Mouse (Mus musculus): ENCODE measurements around the gene Bad.

Gene Bad

DNA sequence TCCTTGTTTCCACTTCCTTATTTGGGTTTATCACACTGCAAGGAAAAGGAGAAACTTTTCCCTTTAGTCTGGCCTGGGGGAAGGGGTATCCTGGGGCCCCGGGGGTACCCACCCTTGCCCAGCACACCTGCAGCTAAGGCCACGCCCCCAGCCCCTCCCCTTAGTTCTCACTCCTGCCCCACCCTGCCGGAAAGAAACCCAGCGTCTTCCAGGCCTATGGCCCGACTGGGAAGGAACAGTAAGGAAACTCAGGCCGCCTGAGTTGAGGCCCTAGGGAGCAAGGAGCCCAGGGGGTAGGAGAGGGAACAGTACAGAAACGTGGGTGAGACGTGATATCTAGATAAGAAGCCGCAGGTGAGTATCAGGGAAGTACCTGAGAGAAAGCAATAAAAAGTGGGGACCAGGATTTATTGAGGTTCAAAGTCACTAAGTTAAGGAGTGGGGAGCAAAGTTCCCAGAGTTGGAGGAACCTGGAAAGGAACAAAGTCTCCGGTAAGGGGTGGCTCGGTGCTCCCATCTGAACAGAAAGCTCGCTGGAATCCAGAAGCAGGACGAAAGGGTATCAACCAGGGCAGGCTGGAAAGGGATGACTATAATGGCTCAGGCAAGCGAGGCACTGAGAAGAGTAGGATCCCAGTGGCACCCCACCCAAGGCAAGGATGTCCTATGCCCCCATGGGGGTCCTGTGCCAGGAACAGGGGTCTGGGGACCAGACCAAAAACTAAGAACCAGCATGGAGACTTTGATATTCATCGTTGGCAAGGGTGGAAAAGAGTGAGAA lies 27.0 kb downstream of the Bad start:
- DNase-seq (ENCODE audit: low spot score in 2 of 2): no peak

DNA sequence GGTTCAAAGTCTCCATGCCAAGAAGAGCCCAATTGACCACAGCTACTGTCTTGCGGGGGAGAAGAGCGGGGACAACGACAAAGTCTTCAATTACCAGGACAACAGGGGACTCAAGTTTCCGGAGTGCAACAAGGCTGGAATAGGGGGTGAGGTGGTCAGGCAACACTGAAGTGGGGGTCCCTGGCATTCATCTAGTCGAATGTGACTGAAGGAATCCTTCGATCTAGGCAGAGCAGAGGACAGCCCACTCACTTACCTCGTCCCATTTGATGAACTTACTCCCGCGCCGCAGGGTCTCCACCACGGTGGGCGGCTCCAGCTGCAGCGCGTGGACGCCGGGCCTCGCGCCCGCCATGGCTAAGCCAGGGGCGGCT lies 27.6 kb downstream of the Bad start:
- no peak for DNase-seq (ENCODE audit: low spot score in 2 of 2)

DNA sequence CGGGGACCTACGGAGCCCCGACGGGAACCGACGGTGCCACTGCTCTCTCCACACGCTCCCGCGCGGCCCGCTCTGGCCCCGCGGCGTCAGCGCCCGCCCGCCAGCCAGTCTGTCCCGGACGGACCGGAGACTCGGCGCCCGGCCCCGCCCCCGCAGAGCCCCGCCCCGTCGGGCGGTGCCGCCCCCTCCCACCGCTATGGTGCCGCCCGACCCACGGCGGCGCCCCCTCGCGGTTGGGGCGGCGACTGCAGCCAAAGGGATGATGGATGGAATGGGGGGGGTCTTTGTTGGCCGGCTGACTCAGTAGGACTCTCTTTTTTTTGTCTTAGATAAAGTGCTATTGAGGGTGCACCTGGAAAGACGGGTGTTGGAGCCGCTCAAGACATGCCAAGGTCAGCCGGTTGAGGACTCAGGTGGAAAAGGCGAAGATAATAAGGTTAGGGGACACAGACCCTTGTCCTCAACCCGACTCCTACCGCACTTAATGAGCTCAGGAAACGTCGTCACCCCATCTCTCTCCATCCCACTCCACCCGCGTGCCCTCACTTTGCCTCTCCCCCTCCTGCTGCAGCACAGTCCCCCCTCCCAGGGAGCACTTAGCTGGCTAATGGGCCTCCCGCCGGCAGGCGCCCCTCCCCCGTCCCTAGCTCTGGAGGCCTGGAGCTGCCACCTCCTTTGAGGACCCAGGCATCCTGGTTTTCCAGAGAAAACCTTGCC lies 28.2 kb downstream of the Bad start:
- peak; percentile 51 to 64 for DNase-seq (ENCODE audit: low spot score in 2 of 2)

DNA sequence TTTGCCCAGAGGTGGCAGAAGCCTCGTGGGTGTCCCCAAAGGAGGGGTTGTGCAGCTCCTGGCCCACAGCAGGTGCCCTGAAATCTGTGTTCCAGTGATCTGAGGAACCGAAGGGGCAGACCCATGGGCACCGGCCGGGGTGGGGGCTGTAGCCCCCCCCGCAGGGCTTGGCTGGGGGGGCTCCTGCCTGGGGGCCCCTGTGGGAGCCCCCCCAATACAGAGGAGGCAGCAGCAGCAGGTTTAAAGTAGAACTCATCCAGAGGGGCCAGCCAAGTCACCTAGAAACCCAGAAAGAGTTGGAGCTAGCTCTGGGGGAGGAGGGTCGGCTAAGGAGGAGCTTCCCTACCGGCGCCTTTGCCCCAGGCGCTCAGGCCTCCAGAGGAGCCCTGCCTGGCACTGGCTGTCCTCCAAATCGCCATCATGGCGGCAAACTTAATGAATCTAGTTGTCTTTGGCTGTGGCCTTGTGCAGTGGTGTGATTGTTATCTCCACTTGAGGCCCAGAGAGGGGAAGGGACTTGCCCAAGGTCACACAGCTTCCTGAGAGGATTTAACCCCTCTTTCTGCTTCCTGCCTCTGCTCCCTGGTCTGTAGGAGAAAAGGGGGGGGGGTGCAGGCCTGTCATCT lies 28.9 kb downstream of the Bad start:
- DNase-seq (ENCODE audit: low spot score in 2 of 2): no peak

DNA sequence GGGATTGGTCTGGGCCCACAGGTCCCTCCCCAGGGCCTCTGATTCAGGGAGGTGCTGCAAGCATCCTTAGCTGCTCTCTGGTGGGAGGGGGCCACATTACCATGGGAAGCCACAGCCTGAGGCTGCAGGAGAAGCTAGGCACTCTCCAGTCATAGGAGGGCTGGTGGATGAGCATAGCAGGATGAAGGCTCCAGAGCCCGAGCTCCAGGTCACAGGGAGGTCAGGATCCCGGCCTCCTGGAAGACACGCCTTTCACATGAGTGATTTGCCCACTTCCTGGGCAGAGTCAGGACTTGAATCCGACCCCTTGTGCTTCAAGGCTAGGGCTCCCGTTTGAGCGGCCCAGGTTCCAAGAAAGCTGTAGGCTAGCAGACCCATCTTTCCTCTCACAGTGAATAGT lies 30.0 kb downstream of the Bad start:
- DNase-seq (ENCODE audit: low spot score in 2 of 2): no peak

DNA sequence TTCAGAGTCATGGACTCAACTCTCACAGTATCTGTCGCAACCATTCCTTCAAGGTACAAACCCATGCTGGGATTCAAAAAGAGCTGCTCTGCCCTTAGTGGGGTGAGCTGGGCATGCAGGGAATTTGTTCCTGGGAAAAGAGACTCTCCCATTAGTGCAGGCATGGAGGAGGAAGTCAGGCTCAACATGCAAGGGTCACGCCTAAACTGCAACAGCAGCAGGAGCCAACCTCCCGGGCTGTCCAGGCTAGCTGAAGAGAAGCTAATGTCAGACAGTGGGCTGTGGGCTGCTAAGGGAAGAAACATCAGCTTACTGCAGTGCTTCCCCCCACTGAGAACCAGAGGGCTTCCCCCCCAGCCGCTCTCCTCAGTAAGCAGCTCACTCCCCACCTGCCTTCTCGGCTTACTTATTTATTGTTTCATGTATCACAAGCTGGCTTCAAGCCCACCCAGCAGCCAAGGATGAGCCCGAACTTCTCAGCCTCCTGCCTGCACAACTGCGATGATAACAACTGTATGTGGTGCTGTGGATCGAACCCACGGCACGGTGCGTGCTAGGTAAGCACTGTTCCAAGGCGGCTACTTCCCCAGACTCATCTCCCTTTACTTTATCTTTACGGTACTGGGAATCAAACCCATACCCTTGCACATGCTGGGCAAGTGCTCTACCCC lies 30.7 kb downstream of the Bad start:
- no peak for DNase-seq (ENCODE audit: low spot score in 2 of 2)

DNA sequence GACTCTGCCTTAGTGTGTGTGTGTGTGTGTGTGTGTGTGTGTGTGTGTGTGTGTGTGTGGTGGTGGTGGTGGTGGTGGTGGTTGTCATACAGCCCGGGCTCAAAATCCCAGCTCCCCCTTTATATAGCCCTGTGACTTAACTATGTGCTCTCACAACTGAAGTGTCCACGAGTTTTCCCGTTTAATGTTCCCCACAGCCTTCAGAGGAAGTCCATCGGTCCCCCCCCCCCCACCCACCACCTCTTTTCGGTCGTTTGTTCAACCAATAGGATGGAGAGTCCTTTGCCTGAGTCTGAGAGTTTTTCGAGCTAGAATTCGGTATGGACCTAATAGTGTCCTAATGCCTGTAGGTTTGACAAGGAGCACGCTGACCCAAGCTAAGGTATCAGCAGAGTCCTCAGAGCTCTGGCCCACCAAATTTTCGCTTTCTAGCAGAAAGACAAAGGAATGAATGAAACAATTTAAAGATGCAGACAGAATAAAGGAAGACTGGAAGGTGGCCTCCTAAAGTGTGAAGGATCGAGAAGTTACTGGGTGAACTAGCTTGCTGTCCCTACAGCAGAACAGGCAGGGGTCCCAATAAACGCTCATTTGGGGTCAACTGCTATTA lies 32.0 kb downstream of the Bad start:
- no peak for DNase-seq (ENCODE audit: low spot score in 2 of 2)

DNA sequence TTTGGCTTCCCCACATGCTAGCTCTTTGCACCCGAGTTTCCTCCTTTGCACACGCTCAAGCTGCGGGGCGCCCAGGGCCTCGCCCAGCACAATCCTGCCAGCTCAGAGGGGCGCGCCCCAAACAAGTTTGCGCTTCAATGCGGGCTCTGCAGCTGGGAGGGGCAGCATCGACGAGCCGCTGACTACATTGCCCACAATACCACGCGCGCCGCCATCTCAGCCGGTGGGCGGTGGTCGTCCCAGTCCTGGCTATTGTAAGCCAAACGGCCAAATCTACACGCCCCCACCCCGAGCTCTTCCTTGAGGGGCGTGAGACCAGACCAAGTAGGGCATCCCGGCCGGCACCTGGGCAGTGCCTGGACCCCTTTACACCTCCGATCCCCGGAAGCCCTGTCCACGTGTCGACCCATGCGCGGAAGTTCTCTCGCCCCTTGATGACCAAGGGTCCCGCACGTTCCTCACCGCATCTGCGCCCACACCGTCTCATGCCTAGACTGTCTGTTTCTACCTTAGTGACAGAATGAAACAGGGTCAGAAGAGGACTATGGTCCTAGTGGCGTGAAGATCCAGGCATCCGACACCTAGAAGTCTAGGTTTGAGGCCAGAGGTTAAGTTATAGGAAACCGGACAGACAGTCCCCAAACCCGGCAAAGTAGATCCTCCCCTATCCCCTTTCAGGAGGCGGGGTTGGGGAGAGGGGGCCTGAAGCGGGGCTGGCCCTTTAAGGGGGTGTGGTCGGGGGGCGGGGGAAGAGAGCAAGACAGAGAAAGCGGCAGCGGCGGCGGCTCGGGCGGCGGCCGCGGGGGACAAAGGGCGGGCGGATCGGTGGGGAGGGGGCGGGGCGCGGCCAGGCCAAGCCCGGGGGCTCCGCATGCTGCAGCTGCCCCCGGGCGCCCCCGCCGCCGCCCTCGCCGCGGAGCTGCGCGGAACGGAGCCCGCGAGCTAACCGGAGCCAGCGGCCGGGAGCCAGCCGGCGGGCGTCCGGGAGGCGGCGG lies 32.8 kb downstream of the Bad start, which contains the start of gene Ppp1r14b:
Ppp1r14b (plus strand) TSS at position 758 of the 995 bp plus-strand sequence.
- peak; percentile 88 for DNase-seq (ENCODE audit: low spot score in 2 of 2)

DNA sequence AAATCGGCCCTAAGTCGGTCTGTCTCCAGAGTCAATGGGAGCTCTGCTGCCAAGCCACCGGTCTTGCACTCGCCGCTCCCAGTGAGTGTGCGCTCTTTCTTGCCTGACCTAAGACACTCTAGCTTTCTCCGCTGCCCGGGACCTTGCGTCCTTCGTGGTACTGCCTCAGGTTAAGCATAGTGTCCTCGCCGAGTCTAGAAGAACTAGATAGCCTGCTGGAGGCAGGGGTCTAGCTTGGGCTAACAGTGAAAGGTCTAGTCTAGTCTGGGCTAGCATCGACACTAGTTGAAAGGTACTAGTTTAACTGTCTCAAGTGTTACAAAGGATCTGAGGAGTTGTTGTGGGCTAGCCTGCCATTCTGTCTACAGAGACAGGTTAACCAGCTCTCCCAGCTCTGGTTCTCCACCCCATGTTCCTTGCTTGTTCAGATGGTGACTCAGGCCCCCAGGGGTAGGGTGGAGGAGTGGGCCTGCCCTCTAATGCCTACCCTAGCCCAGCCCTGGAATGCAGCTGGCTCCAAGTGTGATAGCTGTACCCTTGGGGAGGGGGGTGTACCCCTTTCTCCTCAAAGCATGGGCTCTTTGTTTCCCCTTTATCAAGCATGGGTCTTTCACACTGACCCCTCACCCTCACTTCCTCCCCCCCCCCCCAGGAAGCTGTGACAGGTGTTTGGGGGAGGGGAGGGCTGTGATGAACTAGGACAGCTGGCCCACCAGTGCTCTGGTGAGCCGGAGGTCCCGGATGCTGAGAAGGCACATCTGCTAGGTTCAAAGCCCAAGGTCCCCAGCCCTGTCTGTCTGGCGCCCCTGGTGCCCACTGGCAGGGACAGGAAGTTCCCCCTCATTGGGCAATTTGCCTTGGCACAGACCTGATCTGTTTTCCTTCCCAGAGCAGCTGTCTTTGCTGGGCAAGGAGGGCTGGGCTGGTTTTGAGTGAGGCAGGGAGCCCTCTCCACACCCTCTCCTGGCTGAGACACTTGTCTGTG lies 34.2 kb downstream of the Bad start, which contains the start of gene Plcb3:
Plcb3 (minus strand) TSS at position 934 of the 985 bp plus-strand sequence.
- peak; percentile 89 to 92 for DNase-seq (ENCODE audit: low spot score in 2 of 2)

DNA sequence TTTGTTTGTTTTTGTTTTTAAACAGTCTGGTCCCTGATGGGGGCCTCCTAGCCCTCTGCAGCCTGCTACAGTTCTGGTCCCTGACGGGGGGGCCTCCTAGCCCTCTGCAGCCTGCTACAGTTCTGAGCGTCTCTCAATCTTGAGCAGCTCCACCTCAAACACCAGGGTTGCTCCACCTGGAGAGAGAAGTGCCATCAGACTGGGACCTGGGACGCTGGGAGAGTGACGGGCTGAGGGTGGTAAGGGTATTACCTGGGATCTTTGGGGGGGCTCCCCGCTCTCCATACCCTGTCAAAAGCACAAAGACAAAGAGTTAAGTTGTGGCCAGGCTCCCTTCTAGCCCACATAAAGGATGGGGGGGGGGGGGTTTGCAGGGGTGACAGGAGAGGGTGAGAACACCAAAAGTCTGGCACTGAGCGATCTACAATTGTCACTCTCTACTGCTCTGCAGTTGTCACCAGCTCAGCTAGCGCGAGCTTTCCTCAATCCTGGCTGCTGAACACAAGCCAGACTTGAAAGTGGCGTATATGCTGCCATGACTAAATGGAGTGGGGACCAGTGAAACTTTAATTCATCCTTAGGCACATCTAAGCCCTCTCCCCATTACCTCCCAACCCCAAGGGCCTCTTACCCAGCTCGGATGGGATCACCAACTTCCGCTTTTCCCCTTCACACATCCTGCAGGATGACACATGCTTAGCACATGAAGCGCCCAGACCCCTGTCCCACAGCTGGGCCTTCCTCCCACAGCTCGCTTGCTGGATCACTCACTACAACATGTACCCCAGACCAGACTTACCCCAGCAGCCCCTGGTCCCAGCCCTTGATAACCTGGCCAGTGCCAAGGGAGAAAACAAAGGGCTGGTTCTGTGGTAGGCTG lies 36.3 kb downstream of the Bad start:
- DNase-seq (ENCODE audit: low spot score in 2 of 2): no peak

DNA sequence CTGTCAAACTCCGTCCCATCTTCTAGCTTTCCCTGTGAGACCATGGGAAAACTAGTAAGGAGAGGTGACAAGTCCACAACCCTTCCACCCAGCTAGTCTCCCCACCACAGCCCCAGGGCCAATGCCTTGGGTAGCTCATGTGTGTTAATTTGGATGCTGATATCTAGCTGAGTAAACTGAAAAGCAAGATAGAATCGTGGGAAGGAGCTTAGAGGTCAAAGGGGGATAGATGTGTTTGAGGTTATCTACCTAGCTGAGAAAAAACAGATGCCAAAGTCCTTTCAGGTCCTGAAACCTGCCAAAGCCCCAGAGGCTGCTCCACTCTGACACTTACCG lies 36.9 kb downstream of the Bad start:
- DNase-seq (ENCODE audit: low spot score in 2 of 2): no peak

DNA sequence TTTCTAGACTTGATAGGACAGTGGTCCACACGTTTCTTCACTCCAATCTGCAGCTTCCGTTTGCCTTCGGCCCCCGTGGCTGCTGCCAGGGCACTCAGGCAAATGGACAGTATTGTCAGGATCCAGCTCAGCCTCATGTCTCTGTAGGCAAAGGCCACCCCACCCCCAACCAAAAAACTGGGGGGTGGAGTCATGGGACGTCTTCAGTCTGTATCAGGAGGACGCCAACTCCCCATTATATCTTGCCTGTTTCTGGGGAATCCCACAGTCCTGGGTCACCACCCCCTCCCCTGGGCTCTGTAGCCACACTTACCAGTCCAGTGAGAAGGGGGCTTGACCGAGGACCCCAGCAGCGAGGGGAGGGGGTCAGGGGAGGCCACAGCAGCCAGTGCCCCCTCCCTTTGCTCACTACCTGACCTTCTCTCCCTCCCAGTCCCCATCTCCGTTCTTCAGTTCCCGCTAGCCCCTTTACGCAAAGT lies 37.4 kb downstream of the Bad start:
- DNase-seq (ENCODE audit: low spot score in 2 of 2): peak; percentile 70 to 81

DNA sequence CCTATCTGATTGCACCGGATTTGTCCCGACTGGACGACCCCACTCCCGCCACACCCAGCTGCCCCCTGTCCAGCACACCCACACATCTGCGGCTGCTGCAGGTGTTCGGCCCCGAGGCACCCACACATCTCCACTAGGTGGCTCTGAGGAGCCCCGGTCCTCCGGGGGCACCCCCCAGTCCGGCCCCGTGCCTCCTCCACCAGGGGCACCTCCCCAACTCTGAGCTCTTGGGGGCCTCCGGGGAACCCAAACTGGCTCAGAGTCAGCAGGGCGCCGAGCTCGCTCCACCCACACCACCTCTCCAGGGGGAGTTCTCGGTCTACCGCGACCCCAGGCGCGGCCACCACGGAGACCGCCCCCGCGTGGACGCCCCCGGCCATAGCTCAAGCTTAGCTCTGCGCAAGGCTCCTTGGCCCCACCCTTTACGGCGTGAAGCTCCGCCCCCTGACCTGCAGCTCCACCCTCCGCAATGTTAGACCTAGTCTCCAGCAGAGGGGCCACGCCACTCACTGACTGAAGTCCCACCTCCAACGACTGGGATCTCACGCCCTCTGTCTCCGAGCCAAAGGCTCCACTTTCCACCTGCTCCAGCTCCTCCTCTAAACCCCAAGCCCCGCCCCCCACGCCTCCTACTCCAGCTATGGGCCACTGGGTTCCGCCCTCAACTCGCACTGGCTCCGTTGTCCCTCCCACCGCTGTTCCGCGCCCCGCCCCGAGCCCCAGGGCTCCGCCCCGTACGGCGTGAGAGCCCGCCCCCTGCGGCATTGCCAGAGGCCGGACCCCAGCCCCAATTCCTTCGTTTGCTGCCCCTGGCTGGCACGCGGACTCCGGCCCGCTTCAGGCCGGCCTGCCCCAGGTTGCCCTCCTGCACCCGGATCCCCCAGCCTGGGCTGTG lies 38.1 kb downstream of the Bad start:
- peak; percentile 100 for DNase-seq (ENCODE audit: low spot score in 2 of 2)

DNA sequence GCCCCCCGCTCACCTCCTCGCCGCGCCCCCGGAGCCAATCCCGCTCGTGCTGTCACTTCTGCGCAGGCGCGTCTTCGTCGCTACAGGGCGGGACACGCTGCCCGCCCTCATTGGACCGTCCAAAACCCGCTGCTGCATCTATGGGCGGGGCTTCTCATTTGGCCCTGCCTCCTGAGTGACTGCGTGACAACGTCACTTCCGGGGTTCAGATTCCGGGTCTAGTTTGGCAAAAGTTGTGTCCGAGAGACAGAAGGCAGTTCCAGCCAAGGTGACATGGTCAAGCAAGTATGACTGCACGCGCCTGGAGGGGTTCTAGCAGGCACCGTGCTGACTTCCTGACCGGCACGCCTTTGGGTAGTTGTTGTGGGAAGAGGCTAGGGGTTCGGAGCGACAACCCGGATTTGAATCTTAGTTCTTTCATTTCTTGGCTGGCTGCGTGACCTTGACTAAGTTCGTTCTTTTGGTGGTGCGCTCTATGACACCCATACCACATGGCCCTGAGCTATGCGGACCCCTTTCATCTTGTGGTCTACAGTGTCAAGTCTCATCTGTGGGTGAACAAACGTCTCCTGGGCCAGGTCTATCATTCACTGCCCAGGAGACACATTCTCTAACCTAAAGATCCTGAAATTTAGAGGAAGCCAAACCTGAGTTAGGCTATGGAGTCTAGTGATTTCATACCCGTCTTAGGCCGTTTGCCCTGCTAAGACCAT lies 38.9 kb downstream of the Bad start, which contains the start of gene Fkbp2:
Fkbp2 (minus strand) TSS at position 121 of the 713 bp plus-strand sequence.
- DNase-seq (ENCODE audit: low spot score in 2 of 2): peak; percentile 99

DNA sequence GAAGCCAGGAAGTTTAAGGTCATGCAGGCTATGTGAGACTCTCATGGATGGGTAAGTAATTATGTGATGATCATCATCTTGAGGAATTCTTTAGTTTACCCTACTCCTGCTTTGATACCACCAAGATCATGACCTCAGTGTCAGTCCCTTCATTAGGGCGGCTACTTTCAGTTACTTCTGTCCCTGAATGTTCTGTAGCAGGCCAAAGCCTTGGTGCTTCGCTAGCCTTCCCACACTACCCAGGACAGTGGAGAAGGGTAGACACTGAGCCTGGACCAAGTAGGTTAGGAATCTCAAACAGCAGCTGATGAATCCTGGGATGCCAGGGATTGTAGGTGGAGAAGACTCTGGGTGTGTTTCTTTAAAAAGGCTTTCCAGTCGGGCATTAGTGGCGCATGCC lies 39.8 kb downstream of the Bad start:
- no peak for DNase-seq (ENCODE audit: low spot score in 2 of 2)

DNA sequence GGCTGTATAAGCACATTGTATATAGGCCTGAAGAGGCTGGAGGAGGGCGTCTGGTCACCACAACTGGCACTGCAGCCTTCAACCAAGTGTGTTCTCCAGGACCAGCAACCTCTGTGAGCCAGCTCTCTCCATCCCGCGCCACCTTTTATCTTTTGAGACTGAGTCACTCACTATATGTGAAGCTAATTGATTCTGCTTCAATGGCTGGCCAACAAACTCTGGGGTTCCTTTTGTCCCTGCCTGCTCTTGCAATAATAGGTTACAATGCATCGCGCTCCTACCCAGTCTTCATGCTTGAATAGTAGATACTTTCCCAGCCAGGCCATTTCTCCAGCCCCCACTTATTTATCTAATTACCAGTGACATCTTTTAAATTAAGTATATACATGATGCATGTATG lies 42.0 kb downstream of the Bad start:
- no peak for DNase-seq (ENCODE audit: low spot score in 2 of 2)
